Mouse (Mus musculus): Measurements from ENCODE around the gene Ptma. TPM values are rescaled to one million over a fixed set of nuclear protein-coding genes. Genes with fewer than 3 reads are reported as not detected.
"Not testable (repeated sequence)": the region's sequence is repeated elsewhere in the genome, so short reads cannot be mapped to it uniquely, and the experiment has no call there.

Ptma gene
- polyA plus RNA-seq, 1 experiment: 380 TPM

GRCm38 (mm10) chr1:86539583-86539982, 13.1 kb downstream of the Ptma start:
- not testable (repeated sequence) for DNase-seq (ENCODE audit: low read depth)

GRCm38 (mm10) chr1:86542584-86542983, 16.1 kb downstream of the Ptma start:
- DNase-seq (ENCODE audit: low read depth): no peak

DNA sequence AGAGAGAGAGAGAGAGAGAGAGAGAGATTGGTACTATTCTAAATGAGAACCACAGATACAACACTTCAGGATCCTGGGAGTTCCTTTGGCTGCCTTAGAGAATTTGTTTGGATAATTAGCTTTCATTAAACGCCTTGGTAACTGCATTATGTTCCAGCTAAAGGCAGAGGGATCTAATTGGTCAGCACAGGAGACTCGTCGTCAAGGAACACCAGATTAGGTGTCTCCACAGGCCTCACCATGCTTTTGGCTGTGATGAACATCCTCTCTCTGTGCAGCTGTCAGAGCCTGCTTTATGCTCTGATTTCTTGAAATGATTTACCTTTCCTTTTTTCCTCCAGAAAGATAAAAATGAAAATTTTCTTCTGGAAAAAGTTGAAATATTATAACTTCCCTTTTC, 20.3 kb downstream of the Ptma start:
- DNase-seq (ENCODE audit: low read depth): no peak

GRCm38 (mm10) chr1:86551299-86551698, 24.8 kb downstream of the Ptma start:
- DNase-seq (ENCODE audit: low read depth): no peak

- no peak for DNase-seq (ENCODE audit: low read depth)
Measured at GRCm38 (mm10) chr1:86551877-86552276, 25.4 kb downstream of the Ptma start.

DNA sequence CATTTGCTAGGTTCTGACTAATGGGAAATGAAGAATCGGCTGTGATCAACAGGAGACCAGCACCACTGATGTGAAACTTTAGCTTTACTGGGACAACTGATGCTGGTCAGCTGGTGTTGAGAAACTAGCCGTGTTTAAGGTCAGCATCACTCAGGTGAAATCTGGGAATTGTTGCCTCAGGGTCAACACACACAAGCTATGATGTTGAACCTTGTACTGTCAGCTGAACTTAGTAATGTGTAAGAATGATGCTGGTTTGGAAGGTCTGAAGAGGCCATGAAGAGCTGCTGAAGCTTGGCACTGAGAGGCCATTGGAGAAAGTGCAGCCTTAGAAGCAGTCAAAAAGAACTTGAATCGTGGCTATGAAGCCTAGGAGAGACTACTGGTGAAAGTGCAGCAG, 29.1 kb downstream of the Ptma start:
- DNase-seq (ENCODE audit: low read depth): no peak

- DNase-seq (ENCODE audit: low read depth): no peak
Measured at GRCm38 (mm10) chr1:86557872-86558271, 31.3 kb downstream of the Ptma start.

- DNase-seq (ENCODE audit: low read depth): no peak
Measured at GRCm38 (mm10) chr1:86559232-86559631, 32.7 kb downstream of the Ptma start.

GRCm38 (mm10) chr1:86562663-86563062, 36.1 kb downstream of the Ptma start:
- no peak for DNase-seq (ENCODE audit: low read depth)

- no peak for DNase-seq (ENCODE audit: low read depth)
Measured at GRCm38 (mm10) chr1:86568409-86568808, 41.9 kb downstream of the Ptma start.

DNA sequence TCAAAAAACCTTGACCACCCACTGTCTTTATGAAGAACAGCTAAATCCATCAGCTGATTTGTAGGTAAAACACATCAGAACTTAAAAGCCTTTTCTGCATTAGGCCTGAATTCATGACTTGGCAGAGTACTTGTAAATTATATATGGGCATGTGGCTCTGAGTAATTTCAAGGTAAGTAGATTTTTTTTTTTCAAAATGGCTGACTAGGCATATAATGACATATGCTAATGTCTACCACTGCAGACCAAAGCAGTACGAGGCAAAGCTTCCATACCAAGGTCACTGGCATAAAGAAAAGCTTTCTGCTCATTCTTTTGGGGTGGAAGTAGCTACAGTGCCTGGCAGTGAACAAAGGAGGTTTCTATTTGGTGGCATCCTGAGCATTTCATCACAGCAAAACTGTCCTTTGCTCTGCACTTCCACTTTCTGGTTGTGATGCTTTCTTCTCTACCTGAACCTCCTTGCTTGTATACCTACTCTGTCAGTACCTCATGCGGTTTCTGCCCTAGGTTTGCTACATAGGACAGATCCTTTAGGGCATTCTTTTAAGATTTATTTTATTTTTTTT, 42.9 kb downstream of the Ptma start:
- DNase-seq (ENCODE audit: low read depth): no peak

DNA sequence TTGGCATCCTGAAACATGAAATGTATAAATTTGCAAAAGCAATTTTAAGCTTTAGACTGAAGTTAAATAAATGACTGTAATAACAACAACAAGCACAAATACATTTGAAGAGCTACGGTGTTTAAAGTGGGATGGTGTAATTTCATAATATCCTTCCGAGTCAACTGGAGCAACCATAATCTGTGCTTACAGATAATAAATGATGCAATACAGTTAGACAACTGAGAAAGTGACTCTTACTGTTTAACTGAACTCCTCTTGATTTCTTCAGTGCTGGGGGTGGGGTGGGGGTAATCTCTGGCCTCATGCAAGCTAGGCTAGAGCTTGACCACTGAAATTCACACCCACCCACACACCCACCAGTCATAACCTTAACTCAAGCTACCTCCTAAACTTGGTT, 44.9 kb downstream of the Ptma start:
- no peak for DNase-seq (ENCODE audit: low read depth)

DNA sequence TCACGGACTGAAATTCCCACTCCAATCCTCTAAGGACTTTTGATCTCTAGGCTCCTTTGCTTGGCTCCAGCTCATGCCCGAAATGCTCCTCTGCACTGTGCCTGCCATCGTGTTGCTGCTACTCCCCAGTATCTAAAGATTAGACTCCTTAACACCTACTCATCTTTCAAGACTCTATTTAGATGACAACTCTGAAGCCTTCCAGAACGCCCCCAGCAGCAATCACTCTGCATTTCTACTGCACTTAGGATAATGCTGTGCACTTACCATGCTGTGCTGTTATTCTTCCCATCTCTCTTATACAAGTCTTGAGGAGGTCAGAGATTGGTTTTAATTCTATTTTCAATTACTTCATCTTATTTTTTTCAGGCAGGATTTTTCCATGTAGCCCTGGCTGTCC, 45.4 kb downstream of the Ptma start:
- no peak for DNase-seq (ENCODE audit: low read depth)

Other genes with a start within 250 kb of the Ptma start
- 6.6 and 10.7 TPM in 2 replicates for gene B3gnt7, start 223.9 kb upstream of the Ptma start, polyA plus RNA-seq (2012; rRNA removed)
- gene Ncl, start 167.3 kb upstream of the Ptma start, polyA plus RNA-seq (2012; rRNA removed): 5.8 and 13.1 TPM in 2 replicates
- gene Nmur1, start 100.5 kb upstream of the Ptma start, polyA plus RNA-seq (2012; rRNA removed): 0.20 and 0.58 TPM in 2 replicates
- 0.78 and 1.3 TPM in 2 replicates for gene Tex44, start 100.4 kb upstream of the Ptma start, polyA plus RNA-seq (2012; rRNA removed)
- gene Pde6d, start 55.9 kb downstream of the Ptma start, polyA plus RNA-seq (2012; rRNA removed): 15.7 and 17.5 TPM in 2 replicates
- 28.3 and 31.2 TPM in 2 replicates for gene Cops7b, start 56.2 kb downstream of the Ptma start, polyA plus RNA-seq (2012; rRNA removed)
- gene Nppc, start 143.8 kb downstream of the Ptma start, polyA plus RNA-seq (2012; rRNA removed): 0.28 TPM in 1 of 2 replicates, not detected in the other
- gene Dis3l2, start 177.1 kb downstream of the Ptma start, polyA plus RNA-seq (2012; rRNA removed): 13.7 and 13.9 TPM in 2 replicates

All from gonadal fat pad, adult 2 months (tissue).